11 mouse cellular contexts compared by ENCODE assay signal in genomic region chr10:67742305-67742704, GRCm38 (mm10).
A peak's percentile ranks its signal among the peaks of the same experiment; 100 is the strongest.
DNase-seq lines count a peak whose midpoint lies in the region; ATAC-seq and TF ChIP-seq lines count a peak whose summit lies in the region.
"Had no signal": no experiment of that assay in that cellular context is flagged by ENCODE, and none has a peak within 500 bp of the region (broad histone marks: within the 10 kb centered on the region; RNA-seq: fewer than 3 reads in every experiment).

No protein-coding gene starts in this region.

- no peak for TF ChIP-seq CTCF in liver, postnatal 0 days (IDR thresholded peaks at IDR 0.05; ENCODE audit: low read depth)
- TF ChIP-seq CTCF in forebrain, postnatal 0 days (IDR thresholded peaks at IDR 0.05; ENCODE audit: low read depth): no peak

- no peaks in the 10 kb centered on the region for H3K36me3 ChIP-seq in lung, embryonic 16.5 days (ENCODE audit: control insufficient read depth, insufficient read depth, low read length)
- H3K36me3 ChIP-seq in heart, embryonic 10.5 days: no peaks in the 10 kb centered on the region
- no peaks in the 10 kb centered on the region for H3K36me3 ChIP-seq in liver, postnatal 0 days (replicated peaks; ENCODE audit: insufficient read depth, low read length)
- no peaks in the 10 kb centered on the region for H3K36me3 ChIP-seq in forebrain, postnatal 0 days (ENCODE audit: insufficient read depth)
- H3K36me3 ChIP-seq: G1E had no signal

- H3K4me2 ChIP-seq in lung, embryonic 16.5 days (ENCODE audit: low read depth, low read length): no peak overlapping the region
- no peak overlapping the region for H3K4me2 ChIP-seq in liver, postnatal 0 days (ENCODE audit: low read depth, low read length)
- no peak overlapping the region for H3K4me2 ChIP-seq in forebrain, postnatal 0 days (ENCODE audit: low read depth)
- H3K4me2 ChIP-seq: hindbrain, embryonic 14.5 days had no signal

- no peak for TF ChIP-seq EP300 in liver, postnatal 0 days (IDR thresholded peaks at IDR 0.05; ENCODE audit: low read depth)

- H3K4me3 ChIP-seq in lung, embryonic 16.5 days (ENCODE audit: low read length): no peak overlapping the region
- no peak overlapping the region for H3K4me3 ChIP-seq in heart, embryonic 10.5 days
- H3K4me3 ChIP-seq in liver, postnatal 0 days (ENCODE audit: low read depth, low read length): no peak overlapping the region
- no peak overlapping the region for H3K4me3 ChIP-seq in forebrain, postnatal 0 days (ENCODE audit: low read depth, low read length)

- H3K4me1 ChIP-seq in lung, embryonic 16.5 days (replicated peaks; ENCODE audit: control insufficient read depth, insufficient read depth, low read length): peaks cover 3% of the 10 kb centered on the region; the same call in 1 of the 2 replicates
- H3K4me1 ChIP-seq in heart, embryonic 10.5 days: no peaks in the 10 kb centered on the region
- peaks cover 2% of the 10 kb centered on the region; the same call in 1 of the 2 replicates for H3K4me1 ChIP-seq in liver, postnatal 0 days (ENCODE audit: insufficient read depth)
- no peaks in the 10 kb centered on the region for H3K4me1 ChIP-seq in forebrain, postnatal 0 days (ENCODE audit: insufficient read depth)

- intact Hi-C loops in heart, postnatal 36 days (cut with DNase I): no loop called here

- ATAC-seq in lung, embryonic 16.5 days (ENCODE audit: low read depth): peak; percentile 45
- ATAC-seq in liver, postnatal 0 days: 0 out of 2 replicates have a peak, but pooled peaks have one; percentile 43
- ATAC-seq in forebrain, postnatal 0 days: no peak
- ATAC-seq: forebrain, embryonic 14.5 days had no signal

- H3K27me3 ChIP-seq in lung, embryonic 16.5 days (ENCODE audit: control insufficient read depth, insufficient read depth, low read depth, low read length): no peaks in the 10 kb centered on the region
- H3K27me3 ChIP-seq in heart, embryonic 10.5 days (ENCODE audit: insufficient read depth, poor library complexity, severe bottlenecking): no peaks in the 10 kb centered on the region
- H3K27me3 ChIP-seq in liver, postnatal 0 days (ENCODE audit: insufficient read depth, low read length): no peaks in the 10 kb centered on the region
- no peaks in the 10 kb centered on the region for H3K27me3 ChIP-seq in forebrain, postnatal 0 days (ENCODE audit: insufficient read depth, low read length)

- no peak for DNase-seq in lung, postnatal 25 days (ENCODE audit: low spot score)
- no peak for DNase-seq in heart, embryonic 10.5 days (ENCODE audit: low spot score)
- peak; percentile 22 to 27 for DNase-seq in heart, postnatal 36 days
- no peak for DNase-seq in liver, postnatal 0 days
- DNase-seq in forebrain, postnatal 0 days: no peak
- no peak for DNase-seq in spleen, postnatal 10 days (ENCODE audit: low spot score in 2 of 2)
- DNase-seq: thymus, postnatal 25 days had no signal

- no peaks in the 10 kb centered on the region for H3K9me3 ChIP-seq in lung, embryonic 16.5 days (ENCODE audit: control insufficient read depth, low read length)
- H3K9me3 ChIP-seq in heart, embryonic 10.5 days: no peaks in the 10 kb centered on the region
- no peaks in the 10 kb centered on the region for H3K9me3 ChIP-seq in liver, postnatal 0 days (ENCODE audit: low read length)
- no peaks in the 10 kb centered on the region for H3K9me3 ChIP-seq in forebrain, postnatal 0 days (ENCODE audit: low read length)

- no peak overlapping the region for H3K9ac ChIP-seq in lung, embryonic 16.5 days (ENCODE audit: low read length)
- no peak overlapping the region for H3K9ac ChIP-seq in liver, postnatal 0 days (replicated peaks)
- H3K9ac ChIP-seq in forebrain, postnatal 0 days: no peak overlapping the region
- H3K9ac ChIP-seq: hindbrain, embryonic 14.5 days had no signal

- peak overlapping the region; percentile 50 for H3K27ac ChIP-seq in lung, embryonic 16.5 days (ENCODE audit: low read length)
- H3K27ac ChIP-seq in heart, embryonic 10.5 days: peak overlapping the region; percentile 76
- H3K27ac ChIP-seq in liver, postnatal 0 days (ENCODE audit: low read depth): 0 out of 2 replicates have a peak overlapping the region, but pooled peaks have one; percentile 34
- H3K27ac ChIP-seq in forebrain, postnatal 0 days (ENCODE audit: low read depth, low read length): no peak overlapping the region
- H3K27ac ChIP-seq: hindbrain, embryonic 14.5 days had no signal

- WGBS in lung, embryonic 16.5 days: 46% methylated on average over 10 of the region's 10 CpGs
- 63% methylated on average over 10 of the region's 10 CpGs for WGBS in heart, embryonic 10.5 days
- WGBS in liver, postnatal 0 days (ENCODE audit: insufficient replicate concordance): 35% methylated on average over 10 of the region's 10 CpGs
- 83% methylated on average over 10 of the region's 10 CpGs for WGBS in forebrain, postnatal 0 days

Comparison
In these comparisons a context has a peak if more than half of its experiments do, and no peak if none do; other contexts are left out.
1. DNase-seq: peak in heart, postnatal 36 days (2 of 2); none in lung, postnatal 25 days (single experiment), heart, embryonic 10.5 days (single experiment), liver, postnatal 0 days (single experiment), forebrain, postnatal 0 days (single experiment) and spleen, postnatal 10 days (0 of 2).